Mouse (Mus musculus) retina, postnatal 7 days (tissue): ENCODE measurements around the gene Fgfr2.

Source experiments
- DNase-seq: peaks from one replicate; pipeline ENCODE4 v3.0.0-alpha.2; 2012; ENCODE audit warnings: low read depth, low spot score

Gene Fgfr2

GRCm38 (mm10) chr7:133008663-133009062 lies 114.5 kb downstream of the Fgfr2 start:
- no peak for DNase-seq

- no peak for DNase-seq
These were observed 115.8 kb downstream of the Fgfr2 start for GRCm38 (mm10) chr7:133007343-133007742.

DNA sequence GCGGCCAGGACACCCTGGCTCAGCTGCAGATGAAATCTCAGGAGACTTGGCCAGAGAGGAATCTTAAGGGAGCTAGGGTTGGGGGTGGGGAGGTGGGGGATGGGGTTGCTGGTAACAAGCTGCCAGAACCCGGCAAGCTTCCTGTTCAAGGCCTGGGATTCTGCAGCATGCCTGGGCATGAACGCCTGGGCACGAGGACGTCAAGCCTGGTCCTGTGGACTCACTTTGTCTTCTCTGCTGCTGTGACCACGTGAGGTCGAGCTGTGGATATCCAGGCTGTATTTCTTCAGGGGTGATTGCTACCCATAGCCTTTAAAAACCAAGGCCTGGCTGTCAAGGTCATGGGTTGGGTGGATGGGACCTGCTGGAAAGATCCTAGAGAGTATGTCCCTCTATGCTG lies 117.4 kb downstream of the Fgfr2 start:
- no peak for DNase-seq

DNA sequence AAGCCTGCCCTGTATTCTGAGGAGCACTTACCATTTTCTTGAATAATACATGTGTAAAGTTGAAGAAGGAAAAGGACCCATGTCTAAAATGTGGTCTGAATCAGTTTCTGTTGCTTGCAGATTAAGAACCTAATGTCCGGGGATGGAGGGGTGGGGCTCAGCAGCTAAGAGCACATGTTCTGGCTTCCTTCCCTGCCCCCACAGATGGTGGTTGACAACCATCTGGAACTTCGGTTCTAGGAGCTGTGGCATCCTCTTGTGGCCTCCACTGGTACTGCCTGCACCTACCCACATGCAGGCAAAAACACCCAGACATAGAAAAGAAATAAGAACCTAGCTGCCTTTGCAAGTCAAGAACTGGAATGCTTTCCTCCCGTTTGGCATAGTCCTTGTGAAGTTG lies 119.7 kb downstream of the Fgfr2 start:
- peak; percentile 72 for DNase-seq

- DNase-seq = no peak
These were observed 120.9 kb downstream of the Fgfr2 start for GRCm38 (mm10) chr7:133002271-133002670.

- DNase-seq = no peak
These were observed 121.8 kb downstream of the Fgfr2 start for GRCm38 (mm10) chr7:133001388-133001787.

- no peak for DNase-seq
These were observed 124.1 kb downstream of the Fgfr2 start for GRCm38 (mm10) chr7:132999061-132999460.

GRCm38 (mm10) chr7:132998639-132999038 lies 124.5 kb downstream of the Fgfr2 start:
- DNase-seq = no peak

DNA sequence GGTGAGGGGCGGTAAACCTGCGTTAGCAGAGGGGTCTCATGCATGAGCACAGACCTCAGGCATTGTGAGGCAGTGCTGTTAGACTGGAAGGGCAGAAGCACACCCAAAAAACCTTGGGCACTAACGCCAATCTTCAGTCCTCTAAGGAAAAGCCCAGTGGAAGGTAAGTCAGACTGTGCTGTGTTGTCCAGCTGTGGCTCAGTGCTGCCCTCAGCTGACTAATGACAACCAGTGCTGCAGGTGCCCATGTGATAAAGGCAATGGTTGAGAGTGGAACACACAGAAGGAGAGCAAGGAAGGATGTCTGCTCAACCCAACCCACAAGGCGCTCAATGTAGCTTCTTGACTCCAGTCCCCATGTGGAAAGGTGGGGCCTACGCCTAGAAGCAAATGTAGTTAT lies 126.8 kb downstream of the Fgfr2 start:
- no peak for DNase-seq

- DNase-seq = no peak
These were observed 128.4 kb downstream of the Fgfr2 start for GRCm38 (mm10) chr7:132994628-132995191.

DNA sequence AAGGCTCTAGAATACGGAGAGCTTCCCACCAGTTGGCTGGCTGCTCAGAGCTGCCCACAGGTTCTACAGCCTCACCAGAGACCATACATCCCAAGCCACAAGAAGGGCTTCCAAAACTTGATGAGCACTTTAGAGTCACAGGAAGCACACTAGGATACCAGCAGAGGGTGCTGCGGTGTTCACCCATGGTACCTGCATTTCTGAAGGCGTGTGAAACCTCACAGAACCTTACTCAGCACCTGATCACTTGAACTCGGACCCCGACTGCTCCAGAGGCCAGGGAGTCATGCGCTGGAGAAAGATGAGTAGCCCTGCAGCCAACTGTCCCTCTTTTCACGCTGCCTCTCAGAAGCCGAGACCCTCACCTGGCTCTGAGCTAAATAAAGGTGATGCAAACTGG lies 129.0 kb downstream of the Fgfr2 start:
- DNase-seq = no peak

DNA sequence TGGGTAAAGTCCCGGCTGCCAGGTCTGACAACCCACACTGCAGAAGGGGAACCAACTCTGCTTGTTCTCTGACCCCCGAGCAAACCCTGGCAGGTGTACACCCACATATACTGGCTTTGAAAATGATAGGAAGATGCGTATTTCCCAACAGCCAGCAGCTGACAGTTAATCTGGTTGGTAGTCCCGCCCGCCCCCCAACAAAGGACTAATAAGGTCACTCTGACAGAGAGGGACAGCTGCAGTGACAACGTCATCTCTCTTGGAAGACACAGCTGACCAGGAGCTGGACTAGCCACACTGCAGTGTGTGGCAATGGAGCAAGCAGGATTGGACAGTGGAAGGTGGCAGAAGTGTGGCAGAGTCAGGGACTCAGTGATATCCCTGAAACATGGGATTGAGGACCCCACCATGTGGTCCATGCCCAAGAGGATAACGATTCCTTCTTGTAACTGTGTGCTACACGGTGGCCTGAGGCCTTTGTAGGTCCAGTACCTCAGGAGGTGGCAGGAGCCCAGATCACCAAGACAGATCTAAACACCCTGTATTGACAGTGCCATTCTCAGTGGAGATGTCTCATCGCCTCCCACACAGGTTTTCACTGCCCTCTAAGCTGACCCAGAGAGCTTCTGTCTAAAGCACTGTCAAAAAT lies 130.1 kb downstream of the Fgfr2 start:
- DNase-seq = no peak

DNA sequence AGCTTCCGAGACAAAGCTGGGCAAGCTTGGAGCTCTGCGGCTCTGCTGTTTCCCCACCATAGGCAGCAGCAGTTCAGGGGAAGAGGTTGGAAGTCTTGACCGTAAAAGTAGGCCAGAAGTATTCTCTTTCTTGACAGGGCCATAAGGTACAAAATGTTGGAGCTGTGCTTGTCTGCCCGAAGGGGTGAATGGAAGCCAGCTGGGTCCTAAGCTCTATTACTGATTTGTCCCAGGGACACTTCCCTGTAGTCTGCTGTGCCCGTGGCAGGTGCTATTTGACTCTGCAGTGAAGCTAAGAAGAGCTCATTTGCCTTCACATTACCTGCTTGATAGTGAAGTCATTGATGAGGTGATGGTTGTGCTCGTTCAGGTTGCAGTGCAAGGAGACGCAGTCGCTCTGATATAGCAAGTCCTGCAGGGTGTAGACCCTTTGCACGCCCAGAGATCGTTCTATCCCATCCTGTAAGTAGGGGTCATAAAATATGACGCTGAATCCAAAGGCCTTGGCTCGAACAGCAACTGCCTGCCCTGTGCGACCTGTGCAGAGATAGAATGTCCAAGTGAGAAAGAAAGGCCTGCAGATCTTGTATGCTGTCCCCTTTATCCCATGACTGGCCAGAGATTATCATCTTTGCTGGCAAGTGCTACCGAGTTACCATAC lies 131.8 kb downstream of the Fgfr2 start:
- DNase-seq = no peak

DNA sequence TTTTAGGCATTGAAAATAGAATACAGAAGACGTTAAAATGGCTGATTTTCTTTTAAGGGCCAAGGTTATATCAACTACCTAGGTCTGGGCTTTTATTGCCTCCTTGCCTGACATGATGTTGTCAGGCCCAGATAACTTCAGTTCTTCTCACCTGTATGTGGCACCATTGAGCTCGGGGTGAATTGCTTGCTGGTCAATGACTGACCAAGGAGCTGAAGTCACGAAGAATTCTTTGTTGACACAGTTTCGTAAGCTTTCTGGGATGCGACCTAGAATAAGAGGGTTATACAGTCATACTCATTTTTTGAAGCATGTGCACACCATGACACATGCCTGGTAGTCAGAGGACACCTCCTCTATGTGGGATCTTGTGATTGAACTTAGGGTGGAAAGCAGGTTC lies 133.3 kb downstream of the Fgfr2 start:
- DNase-seq = no peak

- no peak for DNase-seq
These were observed 140.5 kb downstream of the Fgfr2 start for GRCm38 (mm10) chr7:132982639-132983038.

- DNase-seq = no peak
These were observed 145.2 kb downstream of the Fgfr2 start for GRCm38 (mm10) chr7:132977981-132978380.

GRCm38 (mm10) chr7:132976079-132976478 lies 147.1 kb downstream of the Fgfr2 start:
- no peak for DNase-seq

GRCm38 (mm10) chr7:132972079-132972478 lies 151.1 kb downstream of the Fgfr2 start:
- no peak for DNase-seq

GRCm38 (mm10) chr7:132965707-132966106 lies 157.4 kb downstream of the Fgfr2 start:
- DNase-seq = no peak

DNA sequence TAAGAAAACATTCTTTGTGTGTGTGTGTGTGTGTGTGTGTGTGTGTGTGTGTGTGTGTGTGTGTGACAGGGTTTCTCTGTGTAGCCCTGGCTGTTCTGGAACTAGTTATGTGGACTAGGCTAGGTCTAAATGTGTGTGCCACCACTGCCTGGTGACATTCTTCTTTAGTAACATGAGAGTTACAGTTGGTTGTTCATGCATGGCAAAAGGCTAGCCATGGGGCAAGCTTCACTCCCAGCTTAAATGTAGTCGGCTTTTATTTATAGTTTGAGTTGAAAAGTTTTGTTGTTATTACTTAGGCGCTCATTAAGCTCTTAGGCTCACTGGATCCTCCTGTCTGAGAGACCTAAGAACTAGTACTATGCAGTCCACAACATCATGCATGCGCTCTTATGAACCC lies 158.8 kb downstream of the Fgfr2 start:
- DNase-seq = no peak

DNA sequence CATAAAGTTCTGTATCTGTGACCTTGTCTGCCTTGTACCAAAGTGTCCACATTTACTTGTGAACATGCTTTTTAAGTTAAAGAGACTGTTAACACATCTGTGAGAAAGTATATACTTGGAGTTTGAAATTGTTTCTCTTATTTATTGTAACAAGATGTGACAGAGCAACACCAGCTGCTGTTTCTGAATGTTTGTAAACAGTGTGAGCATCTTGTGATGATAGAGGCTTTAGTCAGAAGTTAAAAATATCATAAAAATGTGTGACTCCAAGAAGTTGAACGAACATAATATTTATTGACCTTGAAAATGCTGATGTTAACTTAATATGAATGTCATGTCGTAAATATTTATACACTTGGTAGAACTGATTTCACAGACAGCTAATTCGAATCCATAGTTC lies 172.5 kb downstream of the Fgfr2 start:
- no peak for DNase-seq

DNA sequence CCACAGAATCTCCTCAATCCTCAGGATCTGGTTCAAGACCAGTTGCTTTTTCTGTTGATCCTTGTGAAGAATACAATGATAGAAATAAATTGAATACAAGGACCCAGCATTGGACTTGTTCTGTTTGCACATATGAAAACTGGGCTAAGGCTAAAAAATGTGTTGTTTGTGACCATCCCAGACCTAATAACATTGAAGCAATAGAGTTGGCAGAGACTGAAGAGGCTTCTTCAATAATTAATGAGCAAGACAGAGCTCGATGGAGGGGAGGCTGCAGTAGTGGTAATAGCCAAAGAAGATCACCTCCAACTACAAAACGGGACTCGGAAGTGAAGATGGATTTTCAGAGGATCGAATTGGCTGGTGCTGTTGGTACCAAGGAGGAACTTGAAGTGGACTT lies 173.2 kb downstream of the Fgfr2 start:
- no peak for DNase-seq

DNA sequence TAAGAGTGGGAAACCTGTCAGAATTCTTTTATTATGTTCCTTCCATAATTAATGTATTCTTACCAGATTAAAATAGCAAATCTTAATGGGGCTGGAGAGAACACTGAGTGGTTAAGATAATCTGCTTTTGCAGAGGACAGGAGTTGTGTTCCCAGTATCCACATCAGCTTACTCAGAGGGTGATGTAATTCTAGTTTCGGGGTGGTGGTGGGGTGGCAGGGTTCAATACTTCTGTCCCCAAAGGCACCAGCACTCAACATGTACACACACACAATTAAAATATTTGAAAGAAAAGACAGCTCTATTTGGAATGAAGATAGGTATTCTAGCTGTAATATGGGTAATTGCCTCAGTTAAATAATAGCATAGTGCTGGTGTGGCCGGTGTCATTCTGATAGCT lies 182.6 kb downstream of the Fgfr2 start:
- DNase-seq = no peak
